Mouse (Mus musculus): ENCODE data around the gene Chd9. TPM values are rescaled to one million over a fixed set of nuclear protein-coding genes. Genes with fewer than 3 reads are reported as not detected.
A peak's percentile ranks its signal among the peaks of the same experiment; 100 is the strongest.

Chd9 gene
- polyA plus RNA-seq, 1 experiment, result 271 TPM

DNA sequence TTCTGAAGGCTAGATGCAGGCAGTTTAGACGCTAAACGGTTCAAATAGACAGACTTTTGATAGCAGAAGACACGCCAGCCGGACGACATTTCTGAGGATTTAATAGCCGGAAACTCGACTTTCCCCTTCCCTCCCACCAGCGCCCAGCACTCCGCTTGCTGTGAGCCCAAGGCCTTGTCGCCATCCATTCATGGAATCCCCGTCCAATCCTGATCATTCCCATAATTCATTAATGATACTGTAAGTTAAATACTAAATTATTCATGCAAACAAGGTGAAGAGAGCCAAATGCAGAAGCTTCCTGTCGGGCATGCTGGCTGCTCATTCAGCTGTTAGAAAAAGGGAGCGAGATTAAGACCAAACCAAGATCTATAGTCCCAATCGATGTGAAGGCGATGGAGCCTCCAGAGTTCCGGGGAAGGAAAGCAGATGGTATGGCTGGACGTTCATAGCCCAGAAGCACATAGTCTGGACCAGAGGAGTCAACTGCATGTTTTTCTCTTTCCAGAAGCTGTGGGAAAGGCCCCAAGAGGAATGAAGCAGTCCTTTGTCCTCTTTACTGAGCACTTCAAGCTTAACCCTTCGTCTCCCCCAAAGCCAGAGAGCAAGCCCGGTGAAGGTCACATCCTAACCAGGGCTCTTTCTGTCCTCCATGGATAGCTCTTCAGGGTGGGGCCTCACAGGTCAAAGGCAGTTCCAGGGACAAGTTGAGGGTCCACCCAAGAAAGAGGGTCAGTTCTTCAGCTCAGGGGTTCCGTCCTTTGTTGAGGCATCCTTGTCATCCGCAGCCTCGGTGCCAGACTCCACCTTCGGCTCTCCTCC is 11.9 kb upstream of the Chd9 start:
- H3K4me1 ChIP-seq (ENCODE audit: control insufficient read depth, insufficient read depth, low read length), result no peaks in the 10 kb centered on the region
- TF ChIP-seq CTCF (conservative IDR thresholded peaks at IDR 0.05; ENCODE audit: insufficient read depth, insufficient read length, low read depth, low read length) (no peak), POLR2A (IDR thresholded peaks at IDR 0.05; ENCODE audit: low read depth, low read length) (no peak)
- WGBS, result 72% methylated on average over 23 of the region's 23 CpGs

DNA sequence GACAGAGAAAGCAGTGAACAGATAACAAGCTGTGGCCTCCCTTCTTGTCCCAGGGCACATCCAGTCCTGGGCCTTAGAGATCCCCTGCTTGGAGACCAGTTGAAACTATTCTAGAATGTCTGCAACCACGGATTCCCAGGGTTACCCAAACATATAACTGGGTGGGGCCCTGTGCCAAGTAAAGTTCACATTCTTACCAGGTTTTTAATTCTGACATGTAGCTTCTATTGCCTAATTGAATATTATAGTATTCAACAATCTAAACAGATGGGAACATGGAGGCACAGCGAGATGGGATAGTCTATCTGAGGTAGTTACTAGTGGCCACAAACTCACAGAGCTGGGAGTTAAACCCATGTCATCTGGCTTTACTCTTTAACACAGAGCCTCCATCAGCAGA is 10.9 kb upstream of the Chd9 start, which contains the start of gene Gm19935:
Gene Gm19935 (minus strand): TSS at position 101 of the 400 bp plus-strand sequence.
- no peak for DNase-seq
- H3K36me3 ChIP-seq (ENCODE audit: control insufficient read depth, insufficient read depth, low read length), result no peaks in the 10 kb centered on the region
- no peaks in the 10 kb centered on the region for H3K4me1 ChIP-seq (ENCODE audit: control insufficient read depth, insufficient read depth, low read length)
- H3K4me3 ChIP-seq (ENCODE audit: insufficient read depth, low read depth, low read length), result no peak within 1 kb of the TSS
- no peaks in the 10 kb centered on the region for H3K27me3 ChIP-seq (replicated peaks; ENCODE audit: control insufficient read depth, insufficient read depth, low read length)
- no peak for TF ChIP-seq CTCF (conservative IDR thresholded peaks at IDR 0.05; ENCODE audit: insufficient read depth, insufficient read length, low read depth, low read length)
- TF ChIP-seq POLR2A (IDR thresholded peaks at IDR 0.05; ENCODE audit: low read depth, low read length), result no peak
- no peak within 1 kb of the TSS for H3K27ac ChIP-seq (ENCODE audit: insufficient read depth, low read depth, low read length)
- WGBS, result 56% methylated on average over 2 of the region's 2 CpGs

More for the DNA sequence above, 11.9 kb upstream of the Chd9 start:
- H3K27ac ChIP-seq (ENCODE audit: insufficient read depth, low read depth, low read length), result no peak overlapping the region
- no peaks in the 10 kb centered on the region for H3K27me3 ChIP-seq (replicated peaks; ENCODE audit: control insufficient read depth, insufficient read depth, low read length)
- H3K4me3 ChIP-seq (ENCODE audit: insufficient read depth, low read depth, low read length), result no peak overlapping the region
- no peaks in the 10 kb centered on the region for H3K36me3 ChIP-seq (ENCODE audit: control insufficient read depth, insufficient read depth, low read length)
- DNase-seq, result no peak

DNA sequence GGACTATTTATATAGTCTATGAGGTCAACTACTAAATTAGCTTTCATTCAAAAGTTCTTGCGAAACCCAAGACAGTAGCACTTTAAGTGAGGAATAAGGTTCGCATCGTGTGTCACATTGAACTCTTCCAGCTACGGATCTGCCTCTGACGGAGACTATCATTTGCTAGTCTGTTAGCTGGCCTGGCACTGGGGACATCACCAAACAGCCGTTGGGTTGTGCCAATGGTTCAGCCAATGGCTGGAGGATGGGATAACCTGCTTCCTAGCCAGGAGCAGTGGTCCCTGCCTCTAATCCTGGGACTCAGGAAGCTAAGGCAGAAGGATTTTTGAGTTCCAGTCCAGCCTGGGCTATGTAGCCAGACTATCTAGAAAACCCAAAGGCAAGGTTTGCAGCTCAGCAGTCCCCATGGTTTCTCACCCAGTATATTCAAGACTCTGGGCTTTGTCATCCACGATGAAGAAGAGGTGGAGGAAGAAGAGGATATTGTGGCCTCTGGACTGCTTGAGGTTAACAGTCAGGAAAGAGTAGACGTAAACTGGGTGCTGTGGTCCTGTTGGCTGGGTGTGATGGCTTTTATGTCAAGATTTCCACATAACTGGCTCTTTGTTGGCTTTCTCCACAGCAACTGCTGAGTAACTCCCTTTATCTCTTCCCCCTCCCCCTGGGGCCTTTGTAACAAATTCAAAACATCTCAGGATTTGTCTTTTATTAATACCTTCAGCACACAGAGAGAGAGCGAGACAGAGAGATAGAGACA is 8.4 kb upstream of the Chd9 start:
- no peaks in the 10 kb centered on the region for H3K36me3 ChIP-seq (ENCODE audit: control insufficient read depth, insufficient read depth, low read length)
- H3K27ac ChIP-seq (ENCODE audit: insufficient read depth, low read depth, low read length), result no peak overlapping the region
- no peaks in the 10 kb centered on the region for H3K27me3 ChIP-seq (replicated peaks; ENCODE audit: control insufficient read depth, insufficient read depth, low read length)
- no peaks in the 10 kb centered on the region for H3K4me1 ChIP-seq (ENCODE audit: control insufficient read depth, insufficient read depth, low read length)
- WGBS, result 93% methylated on average over 9 of the region's 9 CpGs
- DNase-seq, result no peak
- TF ChIP-seq POLR2A (IDR thresholded peaks at IDR 0.05; ENCODE audit: low read depth, low read length), result no peak
- H3K4me3 ChIP-seq (ENCODE audit: insufficient read depth, low read depth, low read length), result no peak overlapping the region

DNA sequence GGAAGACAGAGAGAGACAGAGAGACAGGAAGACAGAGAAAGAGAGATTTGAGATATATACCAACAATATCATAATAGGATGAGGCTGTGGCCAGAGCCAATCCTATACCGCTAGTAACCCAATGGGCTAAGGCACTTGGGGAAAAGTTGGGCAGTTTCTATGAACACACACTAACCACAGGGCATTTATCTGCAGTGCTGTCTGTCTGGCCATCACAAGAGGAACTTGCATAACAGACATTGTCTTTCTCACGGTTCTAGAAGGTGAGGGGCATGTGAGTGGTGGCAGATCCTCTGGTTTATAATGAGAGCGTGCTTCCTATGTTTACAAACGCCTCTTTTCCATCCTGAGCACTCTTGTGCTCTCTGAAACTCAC is 7.8 kb upstream of the Chd9 start:
- TF ChIP-seq CTCF (conservative IDR thresholded peaks at IDR 0.05; ENCODE audit: insufficient read depth, insufficient read length, low read depth, low read length) (no peak), POLR2A (IDR thresholded peaks at IDR 0.05; ENCODE audit: low read depth, low read length) (no peak)
- Histone ChIP-seq H3K27me3 (replicated peaks; ENCODE audit: control insufficient read depth, insufficient read depth, low read length) (no peaks in the 10 kb centered on the region), H3K36me3 (ENCODE audit: control insufficient read depth, insufficient read depth, low read length) (no peaks in the 10 kb centered on the region), H3K4me1 (ENCODE audit: control insufficient read depth, insufficient read depth, low read length) (no peaks in the 10 kb centered on the region), H3K4me3 (ENCODE audit: insufficient read depth, low read depth, low read length) (no peak overlapping the region), H3K27ac (ENCODE audit: insufficient read depth, low read depth, low read length) (no peak overlapping the region)
- WGBS, result 89% methylated on average over 4 of the region's 4 CpGs
- no peak for DNase-seq

DNA sequence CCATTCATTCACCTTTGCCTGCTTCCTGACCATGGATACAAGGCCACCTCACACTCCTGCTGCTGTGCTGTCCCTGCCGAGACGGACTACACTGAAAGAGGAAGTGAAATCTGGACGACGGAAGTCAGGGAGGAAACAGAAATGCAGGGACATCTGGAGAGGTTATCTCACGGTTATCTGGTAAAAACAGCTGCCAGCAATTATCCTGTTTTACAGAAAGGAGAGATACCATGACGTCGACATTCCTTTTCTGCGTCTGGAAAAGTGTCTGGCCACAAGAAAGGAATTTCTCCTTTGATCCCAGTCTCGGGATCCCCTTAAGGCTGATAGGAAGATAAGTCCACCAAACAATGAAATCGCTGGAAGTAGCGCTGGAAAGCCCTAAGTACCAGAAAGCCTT is 5.7 kb upstream of the Chd9 start:
- peaks cover 4% of the 10 kb centered on the region; the same call in 1 of the 2 replicates for H3K4me1 ChIP-seq (ENCODE audit: control insufficient read depth, insufficient read depth, low read length)
- no peak overlapping the region for H3K4me3 ChIP-seq (ENCODE audit: insufficient read depth, low read depth, low read length)
- no peak overlapping the region for H3K27ac ChIP-seq (ENCODE audit: insufficient read depth, low read depth, low read length)
- no peaks in the 10 kb centered on the region for H3K27me3 ChIP-seq (replicated peaks; ENCODE audit: control insufficient read depth, insufficient read depth, low read length)
- WGBS, result 53% methylated on average over 11 of the region's 11 CpGs
- TF ChIP-seq POLR2A (IDR thresholded peaks at IDR 0.05; ENCODE audit: low read depth, low read length), result no peak
- TF ChIP-seq CTCF (conservative IDR thresholded peaks at IDR 0.05; ENCODE audit: insufficient read depth, insufficient read length, low read depth, low read length), result no peak
- peak; percentile 66 for DNase-seq
- no peaks in the 10 kb centered on the region for H3K36me3 ChIP-seq (ENCODE audit: control insufficient read depth, insufficient read depth, low read length)

DNA sequence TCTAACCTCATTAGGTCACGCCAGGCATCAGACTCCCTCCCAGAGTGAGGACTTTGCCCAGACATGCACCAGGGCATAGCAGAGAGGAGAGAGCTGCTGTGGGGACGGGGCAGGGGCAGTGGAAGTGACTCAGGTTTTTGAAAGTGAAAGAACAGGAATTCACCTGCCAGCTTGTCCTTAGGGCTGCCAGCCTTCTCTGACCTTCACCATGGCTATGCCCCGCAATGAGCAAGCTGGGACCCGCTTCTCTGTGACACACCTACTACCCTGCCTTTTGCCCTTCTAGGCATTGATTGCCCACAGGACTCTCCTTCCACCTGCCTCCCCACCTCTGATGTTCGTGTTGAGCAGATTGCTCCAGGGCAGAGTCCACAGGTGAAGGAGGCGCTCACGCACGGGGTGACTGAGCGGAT is 2.7 kb upstream of the Chd9 start:
- TF ChIP-seq CTCF (conservative IDR thresholded peaks at IDR 0.05; ENCODE audit: insufficient read depth, insufficient read length, low read depth, low read length) (no peak), POLR2A (IDR thresholded peaks at IDR 0.05; ENCODE audit: low read depth, low read length) (no peak)
- WGBS, result 40% methylated on average over 9 of the region's 9 CpGs
- no peaks in the 10 kb centered on the region for H3K27me3 ChIP-seq (replicated peaks; ENCODE audit: control insufficient read depth, insufficient read depth, low read length)
- H3K4me3 ChIP-seq (ENCODE audit: insufficient read depth, low read depth, low read length), result peak overlapping the region; percentile 41
- peak; percentile 85 for DNase-seq
- H3K36me3 ChIP-seq (ENCODE audit: control insufficient read depth, insufficient read depth, low read length), result no peaks in the 10 kb centered on the region
- H3K4me1 ChIP-seq (ENCODE audit: control insufficient read depth, insufficient read depth, low read length), result peaks cover 12% of the 10 kb centered on the region; the same call in 1 of the 2 replicates
- H3K27ac ChIP-seq (ENCODE audit: insufficient read depth, low read depth, low read length), result peak overlapping the region; percentile 95
